Mouse (Mus musculus): ENCODE data around the gene Tpst1.

Gene Tpst1

GRCm38 (mm10) chr5:130089626-130090393 lies 16.7 kb downstream of the Tpst1 start:
- no peak for DNase-seq (ENCODE audit: low spot score)

GRCm38 (mm10) chr5:130096754-130097153 lies 23.6 kb downstream of the Tpst1 start:
- DNase-seq (ENCODE audit: low spot score): no peak

- no peak for DNase-seq (ENCODE audit: low spot score)
Measured at GRCm38 (mm10) chr5:130097837-130098236, 24.7 kb downstream of the Tpst1 start.

GRCm38 (mm10) chr5:130101724-130102123 lies 28.6 kb downstream of the Tpst1 start:
- DNase-seq (ENCODE audit: low spot score): no peak

- no peak for DNase-seq (ENCODE audit: low spot score)
Measured at GRCm38 (mm10) chr5:130109348-130109747, 36.2 kb downstream of the Tpst1 start.

- no peak for DNase-seq (ENCODE audit: low spot score)
Measured at GRCm38 (mm10) chr5:130110632-130111464, 37.7 kb downstream of the Tpst1 start.

GRCm38 (mm10) chr5:130112653-130113052 lies 39.5 kb downstream of the Tpst1 start:
- DNase-seq (ENCODE audit: low spot score): no peak

- DNase-seq (ENCODE audit: low spot score): no peak
Measured at GRCm38 (mm10) chr5:130116116-130116515, 43.0 kb downstream of the Tpst1 start.

- DNase-seq (ENCODE audit: low spot score): no peak
Measured at GRCm38 (mm10) chr5:130116857-130117256, 43.7 kb downstream of the Tpst1 start.

GRCm38 (mm10) chr5:130117932-130118331 lies 44.8 kb downstream of the Tpst1 start:
- no peak for DNase-seq (ENCODE audit: low spot score)

- no peak for DNase-seq (ENCODE audit: low spot score)
Measured at GRCm38 (mm10) chr5:130119236-130119635, 46.1 kb downstream of the Tpst1 start.

- DNase-seq (ENCODE audit: low spot score): no peak
Measured at GRCm38 (mm10) chr5:130120070-130120736, 47.1 kb downstream of the Tpst1 start.

- DNase-seq (ENCODE audit: low spot score): no peak
Measured at GRCm38 (mm10) chr5:130120904-130121303, 47.8 kb downstream of the Tpst1 start.

GRCm38 (mm10) chr5:130122355-130122754 lies 49.2 kb downstream of the Tpst1 start:
- no peak for DNase-seq (ENCODE audit: low spot score)

- no peak for DNase-seq (ENCODE audit: low spot score)
Measured at GRCm38 (mm10) chr5:130124271-130124670, 51.1 kb downstream of the Tpst1 start.

GRCm38 (mm10) chr5:130128686-130129523 lies 55.8 kb downstream of the Tpst1 start:
- DNase-seq (ENCODE audit: low spot score): no peak

- no peak for DNase-seq (ENCODE audit: low spot score)
Measured at GRCm38 (mm10) chr5:130129524-130129793, 56.3 kb downstream of the Tpst1 start.

- DNase-seq (ENCODE audit: low spot score): no peak
Measured at GRCm38 (mm10) chr5:130136597-130136996, 63.5 kb downstream of the Tpst1 start.

GRCm38 (mm10) chr5:130139393-130139792 lies 66.3 kb downstream of the Tpst1 start:
- DNase-seq (ENCODE audit: low spot score): peak; percentile 76

GRCm38 (mm10) chr5:130141138-130141537 lies 68.0 kb downstream of the Tpst1 start:
- DNase-seq (ENCODE audit: low spot score): no peak

- DNase-seq (ENCODE audit: low spot score): no peak
Measured at GRCm38 (mm10) chr5:130142041-130142440, 68.9 kb downstream of the Tpst1 start.

- DNase-seq (ENCODE audit: low spot score): no peak
Measured at GRCm38 (mm10) chr5:130143101-130143500, 70.0 kb downstream of the Tpst1 start.

Measured in ovary, postnatal 10 days (tissue).